Mouse (Mus musculus): ENCODE data around the gene Ifna1.

DNA sequence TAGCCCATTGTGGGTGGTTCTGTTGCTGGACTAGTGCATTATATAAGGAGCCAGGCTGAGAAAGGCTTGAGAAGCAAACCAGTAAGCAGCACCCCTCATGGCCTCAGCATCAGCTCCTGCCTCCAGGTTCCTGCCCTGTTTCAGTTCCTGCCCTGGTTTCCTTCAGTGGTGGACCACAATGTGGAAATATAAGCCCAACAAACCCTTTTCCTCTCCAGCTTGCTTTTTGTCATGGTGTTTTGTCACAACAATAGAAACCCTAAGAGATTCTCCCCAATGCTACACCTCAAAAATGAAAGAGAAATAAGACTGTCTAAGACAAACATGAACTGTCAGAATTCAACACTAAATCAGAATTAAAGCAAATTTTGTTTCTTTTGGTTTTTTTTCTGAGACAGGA lies 9.3 kb downstream of the Ifna1 start:
- no peak for TF ChIP-seq CTCF (IDR thresholded peaks at IDR 0.05; ENCODE audit: borderline replicate concordance, extremely low read depth, insufficient read depth, insufficient read length)
- TF ChIP-seq POLR2A (IDR thresholded peaks at IDR 0.05; ENCODE audit: borderline replicate concordance, extremely low read depth, insufficient read depth, insufficient read length, poor library complexity, severe bottlenecking) = no peak
